31 mouse cellular contexts compared by ENCODE assay signal in genomic region chr19:6664311-6664952, GRCm38 (mm10).
DNase-seq lines count a peak whose midpoint lies in the region; ATAC-seq and TF ChIP-seq lines count a peak whose summit lies in the region.
"Had no signal": no experiment of that assay in that cellular context is flagged by ENCODE, and none has a peak within 500 bp of the region (broad histone marks: within the 10 kb centered on the region; RNA-seq: fewer than 3 reads in every experiment).

No protein-coding gene starts in this region.

- 70% methylated on average over 12 of the region's 12 CpGs for WGBS in lung, adult 2 months
- WGBS in spleen, adult 2 months: 43% methylated on average over 12 of the region's 12 CpGs

- peak; percentile 13 to 20 for DNase-seq in lung, adult 18-20 months
- no peak for DNase-seq in lung, adult 2 months
- peak; percentile 45 to 49 for DNase-seq in B cell, adult 2 months
- peak in 1 of 2 experiments; percentile 11 for DNase-seq in spleen, adult 2 months (ENCODE audit: low read depth in 1 of 2, low spot score in 2 of 2)
- DNase-seq in right cerebral cortex, postnatal 36 days (ENCODE audit: low spot score in 2 of 2): no peak
- DNase-seq in cerebellum, adult 9-11 months: no peak
- no peak for DNase-seq in embryo, embryonic 11 days
- DNase-seq: adrenal gland, postnatal 10 days; cerebellum, adult 11 months; cerebellum, adult 9-10 months; forebrain, postnatal 0 days; heart, postnatal 10 days; kidney, adult 11 months; kidney, postnatal 14 days; lung, embryonic 14.5 days; retina, postnatal 1 day; right cerebral cortex, postnatal 25 days; thymus, postnatal 25 days had no signal

- H3K27ac ChIP-seq in spleen, adult 2 months (ENCODE audit: insufficient read depth, low read length): peak overlapping the region; percentile 46
- H3K27ac ChIP-seq: heart, embryonic 13.5 days; hindbrain, embryonic 15.5 days; limb, embryonic 13.5 days; liver, embryonic 12.5 days; midbrain, embryonic 10.5 days; midbrain, embryonic 15.5 days; neural tube, embryonic 13.5 days had no signal

- H3K4me1 ChIP-seq in lung, adult 2 months (ENCODE audit: control insufficient read depth, insufficient read depth, low read length): peaks cover 2% of the 10 kb centered on the region; the same call in 1 of the 2 replicates
- H3K4me1 ChIP-seq in spleen, adult 2 months (ENCODE audit: control insufficient read depth, insufficient read depth, insufficient read length): peaks cover 14% of the 10 kb centered on the region; the same call in 1 of the 2 replicates
- H3K4me1 ChIP-seq: limb, embryonic 13.5 days; neural tube, embryonic 13.5 days had no signal

- no peaks in the 10 kb centered on the region for H3K36me3 ChIP-seq in spleen, adult 2 months (ENCODE audit: control insufficient read depth, insufficient read depth, low read length)
- H3K36me3 ChIP-seq: G1E; heart, embryonic 13.5 days; hindbrain, embryonic 15.5 days; limb, embryonic 13.5 days; liver, embryonic 12.5 days; midbrain, embryonic 10.5 days; midbrain, embryonic 15.5 days; neural tube, embryonic 13.5 days had no signal

- no peaks in the 10 kb centered on the region for H3K27me3 ChIP-seq in spleen, adult 2 months (ENCODE audit: control insufficient read depth, insufficient read depth, low read length)
- H3K27me3 ChIP-seq: hindbrain, embryonic 15.5 days; midbrain, embryonic 15.5 days; neural tube, embryonic 13.5 days had no signal

- TF ChIP-seq CTCF in lung, adult 2 months (IDR thresholded peaks at IDR 0.05; ENCODE audit: insufficient read depth, low read length): no peak
- no peak for TF ChIP-seq CTCF in spleen, adult 2 months (IDR thresholded peaks at IDR 0.05; ENCODE audit: extremely low read depth, insufficient read depth, insufficient read length, insufficient replicate concordance)

- H3K4me3 ChIP-seq in lung, adult 2 months (replicated peaks; ENCODE audit: extremely low read depth, low read depth, low read length): no peak overlapping the region
- H3K4me3 ChIP-seq in spleen, adult 2 months (ENCODE audit: extremely low read depth, insufficient read depth, insufficient read length): no peak overlapping the region
- H3K4me3 ChIP-seq: erythroblast, embryonic 14.5 days; heart, embryonic 13.5 days; hindbrain, embryonic 15.5 days; limb, embryonic 13.5 days; liver, embryonic 12.5 days; midbrain, embryonic 10.5 days; midbrain, embryonic 15.5 days; myocyte; neural tube, embryonic 13.5 days had no signal

- TF ChIP-seq POLR2A in lung, adult 2 months (IDR thresholded peaks at IDR 0.05; ENCODE audit: borderline replicate concordance, extremely low read depth, low read depth, low read length): no peak
- TF ChIP-seq POLR2A in spleen, adult 2 months (IDR thresholded peaks at IDR 0.05; ENCODE audit: low read depth, low read length): no peak

- ATAC-seq in common myeloid progenitor, adult 5-6 weeks (replicated peaks; ENCODE audit: low read depth, poor library complexity, severe bottlenecking): 0 out of 2 replicates have a peak, but pooled peaks have one; percentile 15
- ATAC-seq: inflammation-experienced regulatory T-cells, adult 6 months; liver, embryonic 12.5 days; midbrain, embryonic 15.5 days; Patski had no signal

Comparison
In these comparisons a context has a peak if more than half of its experiments do, and no peak if none do; other contexts are left out.
1. DNase-seq: peak in lung, adult 18-20 months (2 of 2) and B cell, adult 2 months (2 of 2); none in lung, adult 2 months (single experiment), right cerebral cortex, postnatal 36 days (0 of 2), cerebellum, adult 9-11 months (single experiment) and embryo, embryonic 11 days (single experiment).